Mouse (Mus musculus) embryonic fibroblast, embryonic 13.5 days (primary cell): Measurements from ENCODE around the gene Ptprb.

Experiments
- CTCF ChIP-seq: IDR thresholded peaks from 2 replicates; pipeline ENCODE4 v1.5.1; 2011; ENCODE audit warnings: mild to moderate bottlenecking, control low read depth, low read length, moderate library complexity, borderline replicate concordance; ENCODE audit not compliant: insufficient read depth
- POLR2A ChIP-seq: IDR thresholded peaks from 2 replicates; pipeline ENCODE4 v1.6.1; 2011; ENCODE audit warnings: low read depth, mild to moderate bottlenecking, control low read depth, low read length, moderate library complexity

DNA sequence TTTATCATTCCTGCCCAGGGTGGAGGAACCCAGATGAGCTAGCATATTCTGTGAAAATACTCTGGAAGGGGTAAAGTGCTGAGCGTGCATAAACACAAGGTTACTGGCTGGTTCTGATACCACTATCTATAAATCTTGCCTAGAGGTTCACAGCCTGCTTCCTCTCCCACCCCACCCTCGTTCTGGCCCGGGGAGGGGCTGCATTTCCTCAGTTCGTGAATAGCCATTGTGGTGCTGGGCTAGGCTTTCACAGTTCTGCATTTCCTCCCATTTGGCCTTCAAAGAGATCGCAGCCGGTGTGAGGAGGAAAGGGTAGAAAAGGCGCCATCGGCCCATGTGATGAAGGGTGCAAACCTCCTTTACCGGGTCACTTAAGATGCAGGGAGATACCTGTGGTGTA is 12.8 kb downstream of the Ptprb start:
- TF ChIP-seq POLR2A: no peak
- no peak for TF ChIP-seq CTCF
